Mouse (Mus musculus): ENCODE data around the gene Sirpb1a. TPM values are rescaled to one million over a fixed set of nuclear protein-coding genes. Genes with fewer than 3 reads are reported as not detected.

Gene Sirpb1a
- total and polyA plus RNA-seq, 3 experiments, result 0.20 TPM; not detected in 2

- no peaks in the 10 kb centered on the region for H3K27me3 ChIP-seq (ENCODE audit: control insufficient read depth, insufficient read depth, low read length)
- no peaks in the 10 kb centered on the region for H3K36me3 ChIP-seq (ENCODE audit: control insufficient read depth, insufficient read depth, low read length)
- WGBS, result 53% methylated on average over 1 of the region's 1 CpGs
- no peaks in the 10 kb centered on the region for H3K79me2 ChIP-seq (replicated peaks; ENCODE audit: control insufficient read depth, insufficient read depth, low read length)
- TF ChIP-seq POLR2A (IDR thresholded peaks at IDR 0.05; ENCODE audit: insufficient read depth, low read depth, low read length) (no peak), CTCF (IDR thresholded peaks at IDR 0.05) (no peak), EP300 (IDR thresholded peaks at IDR 0.05; ENCODE audit: insufficient read depth, low read depth, low read length) (no peak)
- H3K27ac ChIP-seq, result no peak overlapping the region
- no peak overlapping the region for H3K9ac ChIP-seq (ENCODE audit: low read depth, low read length)
- H3K4me1 ChIP-seq (ENCODE audit: control insufficient read depth, insufficient read depth, low read length), result no peaks in the 10 kb centered on the region
- intact Hi-C loops (cut with DNase I), result no loop called here
- no peak overlapping the region for H3K4me3 ChIP-seq
- DNase-seq, result no peak
These were observed 86.0 kb downstream of the Sirpb1a start for GRCm38 (mm10) chr3:15340287-15340686.

GRCm38 (mm10) chr3:15334182-15334581 lies 92.1 kb downstream of the Sirpb1a start:
- 54% methylated on average over 2 of the region's 2 CpGs for WGBS
- no peaks in the 10 kb centered on the region for H3K79me2 ChIP-seq (replicated peaks; ENCODE audit: control insufficient read depth, insufficient read depth, low read length)
- TF ChIP-seq POLR2A (IDR thresholded peaks at IDR 0.05; ENCODE audit: insufficient read depth, low read depth, low read length), result no peak
- TF ChIP-seq CTCF (IDR thresholded peaks at IDR 0.05), result no peak
- no peak for TF ChIP-seq EP300 (IDR thresholded peaks at IDR 0.05; ENCODE audit: insufficient read depth, low read depth, low read length)
- no peaks in the 10 kb centered on the region for H3K4me1 ChIP-seq (ENCODE audit: control insufficient read depth, insufficient read depth, low read length)
- no peaks in the 10 kb centered on the region for H3K27me3 ChIP-seq (ENCODE audit: control insufficient read depth, insufficient read depth, low read length)
- H3K27ac ChIP-seq, result no peak overlapping the region
- H3K36me3 ChIP-seq (ENCODE audit: control insufficient read depth, insufficient read depth, low read length), result no peaks in the 10 kb centered on the region
- DNase-seq, result no peak
- intact Hi-C loops (cut with DNase I), result no loop called here
- H3K4me3 ChIP-seq, result no peak overlapping the region
- no peak overlapping the region for H3K9ac ChIP-seq (ENCODE audit: low read depth, low read length)

- intact Hi-C loops (cut with DNase I), result no loop called here
- WGBS, result 74% methylated on average over 3 of the region's 3 CpGs
- TF ChIP-seq EP300 (IDR thresholded peaks at IDR 0.05; ENCODE audit: insufficient read depth, low read depth, low read length) (no peak), POLR2A (IDR thresholded peaks at IDR 0.05; ENCODE audit: insufficient read depth, low read depth, low read length) (no peak), CTCF (IDR thresholded peaks at IDR 0.05) (no peak)
- Histone ChIP-seq H3K27ac (no peak within 1 kb of the TSS), H3K36me3 (ENCODE audit: control insufficient read depth, insufficient read depth, low read length) (no peaks in the 10 kb centered on the region), H3K4me1 (ENCODE audit: control insufficient read depth, insufficient read depth, low read length) (no peaks in the 10 kb centered on the region), H3K27me3 (ENCODE audit: control insufficient read depth, insufficient read depth, low read length) (no peaks in the 10 kb centered on the region), H3K4me3 (no peak within 1 kb of the TSS), H3K9ac (ENCODE audit: low read depth, low read length) (no peak within 1 kb of the TSS), H3K79me2 (replicated peaks; ENCODE audit: control insufficient read depth, insufficient read depth, low read length) (no peaks in the 10 kb centered on the region)
- no peak for DNase-seq
These were observed 94.3 kb downstream of the Sirpb1a start, which contains the start of gene Gm9733 for GRCm38 (mm10) chr3:15332063-15332462. TSS of gene Gm9733 (minus strand) at chr3:15332302.

- intact Hi-C loops (cut with DNase I), result no loop called here
These were observed 94.8 kb downstream of the Sirpb1a start for GRCm38 (mm10) chr3:15331545-15331944.

GRCm38 (mm10) chr3:15329549-15329948 lies 96.8 kb downstream of the Sirpb1a start:
- intact Hi-C loops (cut with DNase I), result loop anchor here (5.0 kb wide), 1 partner anchor 128 kb away; no protein-coding TSS in a partner anchor
- Histone ChIP-seq H3K27me3 (ENCODE audit: control insufficient read depth, insufficient read depth, low read length) (no peaks in the 10 kb centered on the region), H3K36me3 (ENCODE audit: control insufficient read depth, insufficient read depth, low read length) (no peaks in the 10 kb centered on the region)

More at GRCm38 (mm10) chr3:15331545-15331944, 94.8 kb downstream of the Sirpb1a start:
- H3K79me2 ChIP-seq (replicated peaks; ENCODE audit: control insufficient read depth, insufficient read depth, low read length), result no peaks in the 10 kb centered on the region
- no peak overlapping the region for H3K9ac ChIP-seq (ENCODE audit: low read depth, low read length)
- H3K27me3 ChIP-seq (ENCODE audit: control insufficient read depth, insufficient read depth, low read length), result no peaks in the 10 kb centered on the region
- no peaks in the 10 kb centered on the region for H3K36me3 ChIP-seq (ENCODE audit: control insufficient read depth, insufficient read depth, low read length)
- 55% methylated on average over 3 of the region's 3 CpGs for WGBS
- no peak overlapping the region for H3K4me3 ChIP-seq
- no peak for TF ChIP-seq CTCF (IDR thresholded peaks at IDR 0.05)
- no peak for TF ChIP-seq EP300 (IDR thresholded peaks at IDR 0.05; ENCODE audit: insufficient read depth, low read depth, low read length)
- TF ChIP-seq POLR2A (IDR thresholded peaks at IDR 0.05; ENCODE audit: insufficient read depth, low read depth, low read length), result no peak
- no peaks in the 10 kb centered on the region for H3K4me1 ChIP-seq (ENCODE audit: control insufficient read depth, insufficient read depth, low read length)
- no peak for DNase-seq
- no peak overlapping the region for H3K27ac ChIP-seq

More at GRCm38 (mm10) chr3:15329549-15329948, 96.8 kb downstream of the Sirpb1a start:
- no peak overlapping the region for H3K4me3 ChIP-seq
- no peak for DNase-seq
- no peaks in the 10 kb centered on the region for H3K4me1 ChIP-seq (ENCODE audit: control insufficient read depth, insufficient read depth, low read length)
- no peak for TF ChIP-seq POLR2A (IDR thresholded peaks at IDR 0.05; ENCODE audit: insufficient read depth, low read depth, low read length)
- no peak for TF ChIP-seq CTCF (IDR thresholded peaks at IDR 0.05)
- TF ChIP-seq EP300 (IDR thresholded peaks at IDR 0.05; ENCODE audit: insufficient read depth, low read depth, low read length), result no peak
- H3K79me2 ChIP-seq (replicated peaks; ENCODE audit: control insufficient read depth, insufficient read depth, low read length), result no peaks in the 10 kb centered on the region
- H3K9ac ChIP-seq (ENCODE audit: low read depth, low read length), result no peak overlapping the region
- no peak overlapping the region for H3K27ac ChIP-seq

Other genes starting within 250 kb of the Sirpb1a start
- gene Gm9733, start 94.2 kb downstream of the Sirpb1a start, total RNA-seq (2021), result not detected
- gene Gm9733, start 94.2 kb downstream of the Sirpb1a start, polyA plus RNA-seq (2012; rRNA removed), result 0.20 TPM in 1 of 2 replicates, not detected in the other
- not detected for gene Sirpb1b, start 148.5 kb upstream of the Sirpb1a start, total RNA-seq (2021)
- gene Sirpb1b, start 148.5 kb upstream of the Sirpb1a start, polyA plus RNA-seq (2012; rRNA removed), result not detected in 2 replicates